Mouse (Mus musculus) stomach, embryonic 16.5 days (tissue): ENCODE results near the gene H2-Eb2. TPM values are rescaled to one million over a fixed set of nuclear protein-coding genes. Genes with fewer than 3 reads are reported as not detected.

Experiments
- ATAC-seq: fragments of 200-750 bp; cut with Nextera tagmentation; 2 replicates; pipeline ENCODE4 v1.8.0; 2017; ENCODE audit warnings: moderate number of reproducible peaks, moderate TSS enrichment; ENCODE audit not compliant: insufficient read depth, low FRiP score
- H3K27ac ChIP-seq: fragments of 300-500 bp; sonication (generic); 2 replicates; pipeline ENCODE4 v1.5.1; 2014; ENCODE audit warnings: low read length
- H3K27me3 ChIP-seq: fragments of 300-500 bp; sonication (generic); 2 replicates; pipeline ENCODE4 v1.6.1; 2014; ENCODE audit warnings: low read length, control low read depth, mixed read lengths; ENCODE audit not compliant: control insufficient read depth, insufficient read depth
- H3K36me3 ChIP-seq: fragments of 300-500 bp; sonication (generic); 2 replicates; pipeline ENCODE4 v1.6.1; 2014; ENCODE audit warnings: low read length; ENCODE audit not compliant: control insufficient read depth, insufficient read depth
- H3K4me1 ChIP-seq: fragments of 300-500 bp; sonication (generic); 2 replicates; pipeline ENCODE4 v1.6.1; 2014; ENCODE audit warnings: low read length, control low read depth, mixed read lengths; ENCODE audit not compliant: control insufficient read depth, insufficient read depth
- H3K4me2 ChIP-seq: fragments of 300-500 bp; sonication (generic); 2 replicates; pipeline ENCODE4 v1.6.1; 2014; ENCODE audit warnings: low read depth, low read length, mixed read lengths
- H3K4me3 ChIP-seq: fragments of 300-500 bp; sonication (generic); replicated peaks from 2 replicates; pipeline ENCODE4 v1.5.1; 2014; ENCODE audit warnings: mild to moderate bottlenecking, low read length
- H3K9ac ChIP-seq: fragments of 300-500 bp; sonication (generic); 2 replicates; pipeline ENCODE4 v1.6.1; 2014; ENCODE audit warnings: low read length
- H3K9me3 ChIP-seq: fragments of 300-500 bp; sonication (generic); replicated peaks from 2 replicates; pipeline ENCODE4 v1.6.1; 2016; ENCODE audit warnings: low read length, control low read depth; ENCODE audit not compliant: control insufficient read depth
- WGBS: fragments of 180-500 bp; shearing (Covaris S2); extraction: QIAGEN DNeasy Blood & Tissue Kit; methylation state at CpG from one replicate; pipeline ENCODE4 v1.1.7; 2014; 5-methylcytosine and 5-hydroxymethylcytosine counted together
- polyA plus RNA-seq: library from polyadenylated mRNA; unstranded; fragments of >200 nt; fragmentation: Nextera tagmentation; extraction: Ambion mirVana; gene quantifications from 2 replicates; pipeline ENCODE4 v1.2.1, GENCODE M21; 2015

H2-Eb2 gene
- polyA plus RNA-seq, 1 experiment from 2014 or later: not detected

- ATAC-seq: no peak
- H3K4me2 ChIP-seq: no peak overlapping the region
- 62% methylated on average over 3 of the region's 3 CpGs for WGBS
- no peak overlapping the region for H3K9ac ChIP-seq
- H3K36me3 ChIP-seq: no peaks in the 10 kb centered on the region
- H3K27ac ChIP-seq: no peak overlapping the region
- H3K4me1 ChIP-seq: no peaks in the 10 kb centered on the region
- H3K4me3 ChIP-seq: no peak overlapping the region
- H3K9me3 ChIP-seq: no peaks in the 10 kb centered on the region
- H3K27me3 ChIP-seq: no peaks in the 10 kb centered on the region
Observed at GRCm38 (mm10) chr17:34340619-34341402, 15.3 kb downstream of the H2-Eb2 start.

GRCm38 (mm10) chr17:34344882-34345281, 19.4 kb downstream of the H2-Eb2 start:
- H3K9me3 ChIP-seq: no peaks in the 10 kb centered on the region
- no peak overlapping the region for H3K27ac ChIP-seq
- H3K9ac ChIP-seq: no peak overlapping the region
- no peaks in the 10 kb centered on the region for H3K36me3 ChIP-seq
- ATAC-seq: no peak
- H3K27me3 ChIP-seq: no peaks in the 10 kb centered on the region
- WGBS: 86% methylated on average over 4 of the region's 4 CpGs
- no peak overlapping the region for H3K4me3 ChIP-seq
- H3K4me1 ChIP-seq: no peaks in the 10 kb centered on the region
- H3K4me2 ChIP-seq: no peak overlapping the region

- no peaks in the 10 kb centered on the region for H3K9me3 ChIP-seq
- no peak for ATAC-seq
- no peaks in the 10 kb centered on the region for H3K4me1 ChIP-seq
- H3K27ac ChIP-seq: no peak overlapping the region
- no peak overlapping the region for H3K4me3 ChIP-seq
- H3K9ac ChIP-seq: no peak overlapping the region
- H3K36me3 ChIP-seq: no peaks in the 10 kb centered on the region
- no peaks in the 10 kb centered on the region for H3K27me3 ChIP-seq
- 79% methylated on average over 7 of the region's 7 CpGs for WGBS
- H3K4me2 ChIP-seq: no peak overlapping the region
Observed at GRCm38 (mm10) chr17:34345486-34345885, 20.0 kb downstream of the H2-Eb2 start.

GRCm38 (mm10) chr17:34346041-34346440, 20.6 kb downstream of the H2-Eb2 start:
- H3K4me3 ChIP-seq: no peak overlapping the region
- H3K4me2 ChIP-seq: no peak overlapping the region
- no peaks in the 10 kb centered on the region for H3K27me3 ChIP-seq
- no peaks in the 10 kb centered on the region for H3K36me3 ChIP-seq
- H3K4me1 ChIP-seq: no peaks in the 10 kb centered on the region
- ATAC-seq: no peak
- 64% methylated on average over 3 of the region's 3 CpGs for WGBS
- H3K27ac ChIP-seq: no peak overlapping the region
- H3K9me3 ChIP-seq: no peaks in the 10 kb centered on the region
- H3K9ac ChIP-seq: no peak overlapping the region

- no peak overlapping the region for H3K4me2 ChIP-seq
- no peak overlapping the region for H3K27ac ChIP-seq
- no peaks in the 10 kb centered on the region for H3K36me3 ChIP-seq
- no peak for ATAC-seq
- no peak overlapping the region for H3K4me3 ChIP-seq
- 62% methylated on average over 6 of the region's 6 CpGs for WGBS
- H3K9ac ChIP-seq: no peak overlapping the region
- H3K27me3 ChIP-seq: no peaks in the 10 kb centered on the region
- H3K4me1 ChIP-seq: no peaks in the 10 kb centered on the region
- H3K9me3 ChIP-seq: no peaks in the 10 kb centered on the region
Observed at GRCm38 (mm10) chr17:34347606-34348308, 22.3 kb downstream of the H2-Eb2 start.

GRCm38 (mm10) chr17:34349429-34349828, 24.0 kb downstream of the H2-Eb2 start:
- 3% methylated on average over 4 of the region's 4 CpGs for WGBS
- no peak for ATAC-seq
- H3K27me3 ChIP-seq: no peaks in the 10 kb centered on the region

GRCm38 (mm10) chr17:34354539-34354938, 29.1 kb downstream of the H2-Eb2 start, which contains the start of gene Btnl2:
Gene Btnl2, plus strand, starts transcription at chr17:34354822.
- ATAC-seq: peak; percentile 50; the same call in 1 of the 2 replicates
- H3K27ac ChIP-seq: no peak within 1 kb of the TSS

More at GRCm38 (mm10) chr17:34349429-34349828, 24.0 kb downstream of the H2-Eb2 start:
- H3K36me3 ChIP-seq: no peaks in the 10 kb centered on the region
- H3K9me3 ChIP-seq: no peaks in the 10 kb centered on the region
- H3K27ac ChIP-seq: no peak overlapping the region
- H3K4me2 ChIP-seq: no peak overlapping the region
- H3K4me3 ChIP-seq: no peak overlapping the region
- no peaks in the 10 kb centered on the region for H3K4me1 ChIP-seq
- no peak overlapping the region for H3K9ac ChIP-seq

GRCm38 (mm10) chr17:34354940-34355339, 29.5 kb downstream of the H2-Eb2 start:
- H3K27ac ChIP-seq: no peak overlapping the region
- H3K4me1 ChIP-seq: no peaks in the 10 kb centered on the region
- no peak overlapping the region for H3K9ac ChIP-seq
- no peaks in the 10 kb centered on the region for H3K9me3 ChIP-seq
- no peak overlapping the region for H3K4me3 ChIP-seq
- H3K27me3 ChIP-seq: no peaks in the 10 kb centered on the region
- no peak overlapping the region for H3K4me2 ChIP-seq
- H3K36me3 ChIP-seq: no peaks in the 10 kb centered on the region
- no peak for ATAC-seq
- WGBS: 82% methylated on average over 1 of the region's 1 CpGs

More at GRCm38 (mm10) chr17:34354539-34354938, 29.1 kb downstream of the H2-Eb2 start, which contains the start of gene Btnl2:
- no peaks in the 10 kb centered on the region for H3K36me3 ChIP-seq
- H3K9me3 ChIP-seq: no peaks in the 10 kb centered on the region
- H3K4me1 ChIP-seq: no peaks in the 10 kb centered on the region
- H3K4me2 ChIP-seq: no peak within 1 kb of the TSS
- H3K27me3 ChIP-seq: no peaks in the 10 kb centered on the region
- H3K9ac ChIP-seq: no peak within 1 kb of the TSS
- H3K4me3 ChIP-seq: no peak within 1 kb of the TSS
- 78% methylated on average over 5 of the region's 5 CpGs for WGBS

- H3K27ac ChIP-seq: no peak overlapping the region
- H3K36me3 ChIP-seq: no peaks in the 10 kb centered on the region
- no peak overlapping the region for H3K4me2 ChIP-seq
- 81% methylated on average over 15 of the region's 15 CpGs for WGBS
- H3K9ac ChIP-seq: no peak overlapping the region
- H3K27me3 ChIP-seq: no peaks in the 10 kb centered on the region
- no peak for ATAC-seq
- no peaks in the 10 kb centered on the region for H3K9me3 ChIP-seq
- no peaks in the 10 kb centered on the region for H3K4me1 ChIP-seq
- H3K4me3 ChIP-seq: no peak overlapping the region
Observed at GRCm38 (mm10) chr17:34362954-34363546, 37.6 kb downstream of the H2-Eb2 start.
